Mouse (Mus musculus) liver, postnatal 0 days (tissue): ENCODE results near the gene Rapsn.

Source experiments
- CTCF ChIP-seq: sonication (generic); IDR thresholded peaks from 2 replicates; pipeline ENCODE4 v1.5.1; 2016; ENCODE audit warnings: antibody characterized with exemption, low read depth
- EP300 ChIP-seq: IDR thresholded peaks from 2 replicates; pipeline ENCODE4 v1.6.1; 2016; ENCODE audit warnings: antibody characterized with exemption, low read depth, mild to moderate bottlenecking

DNA sequence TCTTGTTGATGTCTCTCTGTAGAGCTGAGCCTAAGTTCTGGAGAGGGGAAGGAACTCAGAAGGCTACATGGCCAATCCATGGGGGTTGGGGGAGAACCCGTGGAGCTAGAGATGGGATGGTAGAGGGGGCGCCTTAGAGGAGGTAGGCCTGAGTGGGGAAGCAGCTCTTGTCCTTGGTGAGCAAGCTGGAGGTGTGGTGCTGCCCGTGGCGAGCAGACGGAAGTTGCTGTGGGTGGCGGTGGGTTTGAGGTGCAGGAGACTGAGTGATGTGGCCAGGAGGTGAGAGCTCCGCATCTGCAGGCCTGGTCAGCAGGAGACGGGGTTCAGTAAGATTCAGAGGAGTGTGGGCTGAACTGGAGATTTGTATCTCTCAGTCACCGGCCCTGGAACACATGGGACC, 52.0 kb downstream of the Rapsn start:
- TF ChIP-seq CTCF (no peak), EP300 (no peak)
